Mouse (Mus musculus) cortical plate, adult 2 months (tissue): ENCODE measurements at regions not wholly inside any gene's neighbourhood (a gene's known extent, or its start where the extent isn't known, plus 50 kb on each side); places are given as distances from the start of the nearest gene placed in this dataset.

Experiments used
- CTCF ChIP-seq: fragments of 200-500 bp; IDR thresholded peaks from 2 replicates; pipeline ENCODE4 v1.5.1; 2011; ENCODE audit warnings: mild to moderate bottlenecking, control low read depth, low read length; ENCODE audit not compliant: insufficient read depth; ENCODE audit errors: extremely low read depth
- POLR2A ChIP-seq: fragments of 200-500 bp; IDR thresholded peaks from 2 replicates; pipeline ENCODE4 v1.6.1; 2011; ENCODE audit warnings: mild to moderate bottlenecking, low read length, control low read depth; ENCODE audit not compliant: insufficient read depth; ENCODE audit errors: extremely low read depth

- TF ChIP-seq POLR2A (no peak), CTCF (no peak)
Observed at GRCm38 (mm10) chr3:34139227-34139626, 58.1 kb upstream of the Dnajc19 start.
